Mouse (Mus musculus) adipocyte (in vitro differentiated cells): ENCODE data around the gene Tex13a.

Experiments
- DNase-seq: peaks from one replicate; pipeline ENCODE4 v3.0.0-alpha.2; 2016; ENCODE audit warnings: low spot score

Gene Tex13a

GRCm38 (mm10) chrX:138209480-138209879 lies at the start of gene Tex13a:
TSS of gene Tex13a (minus strand) at chrX:138209580.
- DNase-seq, result no peak

- no peak for DNase-seq
Observed at GRCm38 (mm10) chrX:138234626-138235025, 25.2 kb upstream of the Tex13a start.

GRCm38 (mm10) chrX:138170146-138170545 lies 39.2 kb downstream of the Tex13a start:
- DNase-seq, result peak; percentile 3
